Mouse (Mus musculus) urinary bladder, postnatal 4 days (tissue): ENCODE results near the gene Wdr75.

ENCODE experiments used
- DNase-seq, 2 experiments: peaks; one replicate each; pipeline ENCODE4 v3.0.0; 2021 to 2022; ENCODE audit warnings: low spot score in 2 of 2

Wdr75 gene

GRCm38 (mm10) chr1:45837736-45838135, 42.8 kb downstream of the Wdr75 start:
- DNase-seq, result peak; percentile 47 to 66

- no peak for DNase-seq
These were observed 43.3 kb downstream of the Wdr75 start for GRCm38 (mm10) chr1:45838271-45838670.

GRCm38 (mm10) chr1:45845466-45845865, 50.5 kb downstream of the Wdr75 start:
- DNase-seq, result no peak

GRCm38 (mm10) chr1:45858038-45858437, 63.1 kb downstream of the Wdr75 start:
- DNase-seq, result no peak

- no peak for DNase-seq
These were observed 65.4 kb downstream of the Wdr75 start for GRCm38 (mm10) chr1:45860349-45860748.

GRCm38 (mm10) chr1:45861162-45861561, 66.2 kb downstream of the Wdr75 start:
- no peak for DNase-seq

- no peak for DNase-seq
These were observed 68.7 kb downstream of the Wdr75 start for GRCm38 (mm10) chr1:45863641-45864040.

GRCm38 (mm10) chr1:45864564-45865014, 69.6 kb downstream of the Wdr75 start:
- peak in 1 of 2 experiments; percentile 23 for DNase-seq

- no peak for DNase-seq
These were observed 70.3 kb downstream of the Wdr75 start for GRCm38 (mm10) chr1:45865316-45865715.

GRCm38 (mm10) chr1:45865727-45866126, 70.8 kb downstream of the Wdr75 start:
- DNase-seq, result no peak

GRCm38 (mm10) chr1:45866288-45867018, 71.5 kb downstream of the Wdr75 start:
- DNase-seq, result no peak

GRCm38 (mm10) chr1:45868050-45868449, 73.1 kb downstream of the Wdr75 start:
- DNase-seq, result no peak

- DNase-seq, result no peak
These were observed 73.6 kb downstream of the Wdr75 start for GRCm38 (mm10) chr1:45868479-45869137.
